Mouse (Mus musculus) liver, adult 2 months (tissue): ENCODE data around the gene 9230102O04Rik.

ENCODE experiments used
- CTCF ChIP-seq: fragments of 200-500 bp; IDR thresholded peaks from 2 replicates; pipeline ENCODE4 v1.5.1; 2011; ENCODE audit warnings: low read depth, low read length, control low read depth
- POLR2A ChIP-seq: fragments of 200-500 bp; IDR thresholded peaks from 2 replicates; pipeline ENCODE4 v1.6.1; 2011; ENCODE audit warnings: low read length, control low read depth; ENCODE audit not compliant: insufficient read depth; ENCODE audit errors: extremely low read depth

DNA sequence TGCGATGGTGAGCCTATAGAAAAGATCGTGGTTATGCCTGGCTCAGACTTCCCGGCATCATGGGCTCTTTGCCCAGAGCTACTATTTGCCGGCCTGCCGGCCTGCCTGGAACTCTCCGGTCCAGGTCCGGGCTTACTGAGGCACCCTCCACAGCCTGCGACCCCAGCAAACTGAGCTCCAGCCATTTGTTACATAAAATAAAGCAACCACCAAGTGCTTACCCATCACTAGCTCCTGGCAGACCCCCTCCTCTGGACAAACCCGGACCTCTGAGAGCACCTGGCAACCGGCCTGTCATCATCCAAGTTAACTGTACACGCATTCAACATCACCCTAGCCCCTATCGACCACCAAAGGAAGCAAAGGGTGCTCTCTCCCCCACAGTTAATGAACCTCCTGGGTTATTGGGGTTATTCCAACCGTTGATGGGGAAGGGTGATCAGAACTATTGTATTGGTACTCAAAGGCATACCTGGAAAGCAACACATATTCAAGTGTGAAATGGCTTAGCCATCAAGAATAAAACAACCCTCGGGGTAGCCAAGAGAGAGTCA lies 4.0 kb downstream of the 9230102O04Rik start:
- TF ChIP-seq CTCF (no peak), POLR2A (no peak)
